In the genomic region with DNA sequence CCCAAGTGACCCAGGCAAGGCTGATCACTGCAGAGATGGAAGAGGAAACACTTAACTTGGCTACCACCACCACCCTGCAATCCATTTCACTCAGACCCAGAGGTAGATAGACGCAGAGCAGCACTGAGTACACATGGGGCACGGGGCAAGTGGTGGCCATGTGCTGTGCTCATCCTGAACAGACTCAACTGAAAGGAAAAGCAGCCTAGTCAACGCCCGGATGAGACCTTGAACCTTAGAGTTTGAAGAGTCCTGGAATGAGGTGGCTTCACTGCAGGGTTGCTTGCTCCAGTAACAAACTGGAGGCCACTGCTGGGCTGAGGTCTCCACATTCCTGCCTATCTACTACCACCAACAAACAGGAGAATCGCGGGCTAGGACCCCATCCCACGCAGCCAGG, we compare ENCODE assay signal across 13 mouse cellular contexts. TPM values are rescaled to one million over a fixed set of nuclear protein-coding genes. Genes with fewer than 3 reads are reported as not detected.
A peak's percentile ranks its signal among the peaks of the same experiment; 100 is the strongest.
DNase-seq lines count a peak whose midpoint lies in the region; ATAC-seq and TF ChIP-seq lines count a peak whose summit lies in the region.
"Had no signal": no experiment of that assay in that cellular context is flagged by ENCODE, and none has a peak within 500 bp of the region (broad histone marks: within the 10 kb centered on the region; RNA-seq: fewer than 3 reads in every experiment).

No protein-coding gene starts in this region.

- DNase-seq in heart, postnatal 0 days (ENCODE audit: low spot score) = no peak
- no peak for DNase-seq in heart, adult 9 months (ENCODE audit: low spot score in 2 of 2)
- no peak for DNase-seq in frontal cortex, adult 2 months (ENCODE audit: extremely low spot score in 1 of 2, low spot score in 1 of 2)
- DNase-seq: cerebellum, adult 8-10 months; gastrocnemius, postnatal 14 days; left cerebral cortex, postnatal 4 days had no signal

- peak overlapping the region; percentile 72 for H3K27ac ChIP-seq in heart, postnatal 0 days (ENCODE audit: low read depth)
- H3K27ac ChIP-seq in limb, embryonic 13.5 days = peak overlapping the region; percentile 10; the same call in 1 of the 2 replicates
- peak overlapping the region; percentile 41 for H3K27ac ChIP-seq in small intestine, adult 2 months (ENCODE audit: insufficient read depth, low read depth, low read length)
- H3K27ac ChIP-seq: hindbrain, embryonic 15.5 days had no signal

- TF ChIP-seq CTCF in heart, postnatal 0 days (IDR thresholded peaks at IDR 0.05; ENCODE audit: low read depth) = no peak
- no peak for TF ChIP-seq CTCF in small intestine, adult 2 months (IDR thresholded peaks at IDR 0.05; ENCODE audit: extremely low read depth, insufficient read length, insufficient replicate concordance, low read depth, low read length)

- peaks cover 59% of the 10 kb centered on the region for H3K4me1 ChIP-seq in heart, postnatal 0 days (ENCODE audit: control insufficient read depth, insufficient read depth)
- H3K4me1 ChIP-seq in megakaryocyte, embryonic 14.5 days = peaks cover 97% of the 10 kb centered on the region
- peaks cover 93% of the 10 kb centered on the region for H3K4me1 ChIP-seq in limb, embryonic 13.5 days
- H3K4me1 ChIP-seq in small intestine, adult 2 months (ENCODE audit: control insufficient read depth, insufficient read depth, insufficient read length, low read length) = peaks cover 56% of the 10 kb centered on the region

- no peaks in the 10 kb centered on the region for H3K27me3 ChIP-seq in heart, postnatal 0 days (ENCODE audit: control insufficient read depth, insufficient read depth, low read length)
- H3K27me3 ChIP-seq in megakaryocyte, embryonic 14.5 days (replicated peaks) = no peaks in the 10 kb centered on the region
- no peaks in the 10 kb centered on the region for H3K27me3 ChIP-seq in limb, embryonic 13.5 days
- H3K27me3 ChIP-seq in small intestine, adult 2 months (ENCODE audit: control insufficient read depth, insufficient read depth, low read length) = no peaks in the 10 kb centered on the region
- H3K27me3 ChIP-seq: hindbrain, embryonic 15.5 days had no signal

- H3K4me2 ChIP-seq in heart, postnatal 0 days (ENCODE audit: low read depth, low read length) = no peak overlapping the region
- no peak overlapping the region for H3K4me2 ChIP-seq in limb, embryonic 13.5 days (replicated peaks)
- H3K4me2 ChIP-seq: hindbrain, embryonic 15.5 days; midbrain, embryonic 11.5 days had no signal

- H3K9me3 ChIP-seq in heart, postnatal 0 days (replicated peaks; ENCODE audit: control insufficient read depth, low read length) = no peaks in the 10 kb centered on the region
- no peaks in the 10 kb centered on the region for H3K9me3 ChIP-seq in megakaryocyte, embryonic 14.5 days
- no peaks in the 10 kb centered on the region for H3K9me3 ChIP-seq in limb, embryonic 13.5 days
- H3K9me3 ChIP-seq: hindbrain, embryonic 15.5 days had no signal

- H3K4me3 ChIP-seq in heart, postnatal 0 days (ENCODE audit: low read depth, low read length) = no peak overlapping the region
- peak overlapping the region; percentile 82 for H3K4me3 ChIP-seq in megakaryocyte, embryonic 14.5 days (replicated peaks)
- H3K4me3 ChIP-seq in limb, embryonic 13.5 days = no peak overlapping the region
- H3K4me3 ChIP-seq in small intestine, adult 2 months (ENCODE audit: low read depth, low read length) = no peak overlapping the region
- H3K4me3 ChIP-seq: hindbrain, embryonic 15.5 days had no signal

- H3K9ac ChIP-seq in heart, postnatal 0 days (replicated peaks; ENCODE audit: low read depth, low read length) = no peak overlapping the region
- H3K9ac ChIP-seq in limb, embryonic 13.5 days = no peak overlapping the region
- H3K9ac ChIP-seq: hindbrain, embryonic 15.5 days had no signal

- 63% methylated on average over 7 of the region's 7 CpGs for WGBS in heart, postnatal 0 days
- WGBS in limb, embryonic 13.5 days = 91% methylated on average over 7 of the region's 7 CpGs
- 41% methylated on average over 7 of the region's 7 CpGs for WGBS in small intestine, adult 2 months

- no peak for TF ChIP-seq POLR2A in small intestine, adult 2 months (IDR thresholded peaks at IDR 0.05; ENCODE audit: low read depth, low read length)

- no peak for TF ChIP-seq EP300 in heart, postnatal 0 days (IDR thresholded peaks at IDR 0.05; ENCODE audit: low read depth)

- H3K36me3 ChIP-seq in heart, postnatal 0 days (replicated peaks; ENCODE audit: control insufficient read depth, insufficient read depth, low read length) = peaks cover 2% of the 10 kb centered on the region; the same call in 1 of the 2 replicates
- H3K36me3 ChIP-seq in megakaryocyte, embryonic 14.5 days (replicated peaks; ENCODE audit: low read length) = peaks cover 66% of the 10 kb centered on the region
- peaks cover 10% of the 10 kb centered on the region for H3K36me3 ChIP-seq in limb, embryonic 13.5 days
- H3K36me3 ChIP-seq in small intestine, adult 2 months (ENCODE audit: control insufficient read depth, insufficient read depth, low read length) = 0 out of 2 replicates have a peak, but pooled peaks cover 2% of the 10 kb centered on the region
- H3K36me3 ChIP-seq: hindbrain, embryonic 15.5 days had no signal

- ATAC-seq in heart, postnatal 0 days (ENCODE audit: insufficient read depth, low read depth) = no peak
- no peak for ATAC-seq in megakaryocyte, adult 5-6 weeks (ENCODE audit: poor library complexity, severe bottlenecking)
- ATAC-seq in limb, embryonic 13.5 days (ENCODE audit: low FRiP score, low read depth) = no peak
- ATAC-seq in megakaryocyte progenitor cell, adult 5-6 weeks (replicated peaks; ENCODE audit: poor library complexity) = no peak

RNA-seq across cellular contexts. Expression of gene Ski, which starts 20.6 kb away (rescaled TPM):
- 53.2 and 60.6 TPM in 2 replicates for total RNA-seq in heart, postnatal 0 days (2014; rRNA removed; ENCODE audit: low replicate concordance)
- polyA plus RNA-seq in heart, postnatal 0 days (2015; fragmentation: Nextera tagmentation; extraction: Ambion mirVana) = 7.7 and 9.3 TPM in 2 replicates
- polyA plus RNA-seq in megakaryocyte, embryonic 14.5 days (2012; ENCODE audit: insufficient read depth, low replicate concordance) = 31.5 and 38.7 TPM in 2 replicates
- 41.5 and 42.9 TPM in 2 replicates for total RNA-seq in megakaryocyte, adult 5-6 weeks (2015)
- total RNA-seq in megakaryocyte, adult 5-6 weeks (2017) = 12.4 and 13.3 TPM in 2 replicates
- polyA plus RNA-seq in limb, embryonic 13.5 days (2015; fragmentation: Nextera tagmentation; extraction: Ambion mirVana) = 24.4 and 24.8 TPM in 2 replicates
- 27.8 and 48.0 TPM in 2 replicates for polyA plus RNA-seq in small intestine, adult 2 months (2012; rRNA removed)
- polyA plus RNA-seq in frontal cortex, adult 2 months (2012; rRNA removed) = 76.4 and 78.3 TPM in 2 replicates
- total RNA-seq in megakaryocyte progenitor cell, adult 5-6 weeks (2015) = 16.9 and 19.7 TPM in 2 replicates
- total RNA-seq in megakaryocyte progenitor cell, adult 5-6 weeks (2017) = 5.0 and 5.7 TPM in 2 replicates

RNA-seq across cellular contexts. Expression of gene Faap20, which starts 47.8 kb away (rescaled TPM):
- total RNA-seq in heart, postnatal 0 days (2014; rRNA removed; ENCODE audit: low replicate concordance) = 45.8 and 69.2 TPM in 2 replicates
- polyA plus RNA-seq in heart, postnatal 0 days (2015; fragmentation: Nextera tagmentation; extraction: Ambion mirVana) = 48.1 and 51.0 TPM in 2 replicates
- polyA plus RNA-seq in megakaryocyte, embryonic 14.5 days (2012; ENCODE audit: insufficient read depth, low replicate concordance) = 51.4 and 87.5 TPM in 2 replicates
- total RNA-seq in megakaryocyte, adult 5-6 weeks (2015) = 32.6 and 34.2 TPM in 2 replicates
- total RNA-seq in megakaryocyte, adult 5-6 weeks (2017) = 11.7 and 18.3 TPM in 2 replicates
- 92.1 and 97.8 TPM in 2 replicates for polyA plus RNA-seq in limb, embryonic 13.5 days (2015; fragmentation: Nextera tagmentation; extraction: Ambion mirVana)
- polyA plus RNA-seq in small intestine, adult 2 months (2012; rRNA removed) = 22.5 and 52.0 TPM in 2 replicates
- polyA plus RNA-seq in frontal cortex, adult 2 months (2012; rRNA removed) = 41.0 and 42.9 TPM in 2 replicates
- 28.6 and 46.3 TPM in 2 replicates for total RNA-seq in megakaryocyte progenitor cell, adult 5-6 weeks (2015)
- 14.2 and 17.6 TPM in 2 replicates for total RNA-seq in megakaryocyte progenitor cell, adult 5-6 weeks (2017)

Comparison
In these comparisons a context has a peak if more than half of its experiments do, and no peak if none do; other contexts are left out.
1. H3K27ac ChIP-seq: peak in every context shown above with its lines; median percentile 72 in heart, postnatal 0 days; 41 in small intestine, adult 2 months; 10 in limb, embryonic 13.5 days.